10 mouse cellular contexts compared by ENCODE assay signal in genomic region chr11:113791357-113792215, GRCm38 (mm10). TPM values are rescaled to one million over a fixed set of nuclear protein-coding genes. Genes with fewer than 3 reads are reported as not detected.
DNase-seq lines count a peak whose midpoint lies in the region; ATAC-seq and TF ChIP-seq lines count a peak whose summit lies in the region.
"Had no signal": no experiment of that assay in that cellular context is flagged by ENCODE, and none has a peak within 500 bp of the region (broad histone marks: within the 10 kb centered on the region; RNA-seq: fewer than 3 reads in every experiment).

No protein-coding gene starts in this region.

- H3K4me3 ChIP-seq in embryonic facial prominence, embryonic 12.5 days = no peak overlapping the region
- H3K4me3 ChIP-seq in layer of hippocampus, adult 2 months = no peak overlapping the region
- H3K4me3 ChIP-seq in midbrain, embryonic 16.5 days (ENCODE audit: low read depth, low read length) = no peak overlapping the region

- DNase-seq in layer of hippocampus, adult 18-20 months (ENCODE audit: low spot score in 2 of 2) = peak; percentile 32 to 65
- DNase-seq in layer of hippocampus, adult 9-10 months (ENCODE audit: low spot score) = no peak
- DNase-seq in layer of hippocampus, adult 2 months (ENCODE audit: low spot score in 2 of 2) = peak in 1 of 2 experiments; percentile 80
- DNase-seq in urinary bladder, postnatal 4 days (ENCODE audit: low spot score in 2 of 2) = no peak
- no peak for DNase-seq in cerebellum, postnatal 36 days
- no peak for DNase-seq in lung, postnatal 25 days (ENCODE audit: low spot score)
- DNase-seq: thymus, adult 18-20 months had no signal

- H3K9me3 ChIP-seq in embryonic facial prominence, embryonic 12.5 days = no peaks in the 10 kb centered on the region
- no peaks in the 10 kb centered on the region for H3K9me3 ChIP-seq in midbrain, embryonic 16.5 days (replicated peaks; ENCODE audit: control insufficient read depth, low read length, poor library complexity, severe bottlenecking)

- peaks cover 40% of the 10 kb centered on the region for H3K4me1 ChIP-seq in embryonic facial prominence, embryonic 12.5 days
- H3K4me1 ChIP-seq in midbrain, embryonic 16.5 days (ENCODE audit: control insufficient read depth, insufficient read depth, low read length) = peaks cover 5% of the 10 kb centered on the region

- no peaks in the 10 kb centered on the region for H3K27me3 ChIP-seq in embryonic facial prominence, embryonic 12.5 days
- no peaks in the 10 kb centered on the region for H3K27me3 ChIP-seq in midbrain, embryonic 16.5 days (ENCODE audit: control insufficient read depth, insufficient read depth, low read depth, low read length)

- H3K27ac ChIP-seq in embryonic facial prominence, embryonic 12.5 days = peak overlapping the region; percentile 80
- peak overlapping the region; percentile 90 for H3K27ac ChIP-seq in layer of hippocampus, adult 2 months
- peak overlapping the region; percentile 42 for H3K27ac ChIP-seq in midbrain, embryonic 16.5 days (ENCODE audit: low read length)
- H3K27ac ChIP-seq: macrophage had no signal

- ATAC-seq in embryonic facial prominence, embryonic 12.5 days (ENCODE audit: insufficient number of reproducible peaks, insufficient read depth, low FRiP score, low TSS enrichment) = peak; percentile 72
- peak; percentile 86 for ATAC-seq in midbrain, embryonic 16.5 days

- H3K9ac ChIP-seq in embryonic facial prominence, embryonic 12.5 days = peak overlapping the region; percentile 30; the same call in 1 of the 2 replicates
- H3K9ac ChIP-seq in midbrain, embryonic 16.5 days (ENCODE audit: low read depth, low read length) = 0 out of 2 replicates have a peak overlapping the region, but pooled peaks have one; percentile 6

- WGBS in embryonic facial prominence, embryonic 12.5 days = 31% methylated on average over 16 of the region's 16 CpGs
- WGBS in midbrain, embryonic 16.5 days = 30% methylated on average over 16 of the region's 16 CpGs

- H3K4me2 ChIP-seq in embryonic facial prominence, embryonic 12.5 days (replicated peaks) = peak overlapping the region; percentile 19; the same call in 1 of the 2 replicates
- H3K4me2 ChIP-seq in midbrain, embryonic 16.5 days (ENCODE audit: low read length) = no peak overlapping the region

- TF ChIP-seq CTCF in layer of hippocampus, adult 2 months (conservative IDR thresholded peaks at IDR 0.05) = no peak

- no peaks in the 10 kb centered on the region; the same call in 1 of the 2 replicates for H3K36me3 ChIP-seq in embryonic facial prominence, embryonic 12.5 days
- no peaks in the 10 kb centered on the region for H3K36me3 ChIP-seq in midbrain, embryonic 16.5 days (ENCODE audit: control insufficient read depth, insufficient read depth, low read length)

RNA-seq across cellular contexts. Expression of gene Cdc42ep4, which starts 39.9 kb away (rescaled TPM):
- total RNA-seq in layer of hippocampus, adult 18-20 months (2021) = 10 to 100 TPM; 32.4 to 32.7 TPM
- 116 and 118 TPM in 2 replicates for polyA plus RNA-seq in embryonic facial prominence, embryonic 12.5 days (2016; fragmentation: Nextera tagmentation; extraction: Ambion mirVana)
- total RNA-seq in layer of hippocampus, adult 2 months (2021) = 10 to 100 TPM; 30.5 to 35.2 TPM
- 73.2 and 75.0 TPM in 2 replicates for polyA plus RNA-seq in midbrain, embryonic 16.5 days (2015; fragmentation: Nextera tagmentation; extraction: Ambion mirVana)

Comparison
In these comparisons a context has a peak if more than half of its experiments do, and no peak if none do; other contexts are left out.
1. DNase-seq: peak in layer of hippocampus, adult 18-20 months (2 of 2); none in layer of hippocampus, adult 9-10 months (single experiment), urinary bladder, postnatal 4 days (0 of 2), cerebellum, postnatal 36 days (0 of 2) and lung, postnatal 25 days (single experiment).
2. Peak in every context shown above with its lines, with median percentiles within 50 percentile points of each other: H3K27ac ChIP-seq.